Mouse (Mus musculus): ENCODE results near the gene Adra1b. TPM values are rescaled to one million over a fixed set of nuclear protein-coding genes. Genes with fewer than 3 reads are reported as not detected.

The Adra1b gene
- polyA plus RNA-seq (2011; ENCODE audit: insufficient read depth, insufficient read length, low read depth, missing spikeins): not detected in 2 replicates

DNA sequence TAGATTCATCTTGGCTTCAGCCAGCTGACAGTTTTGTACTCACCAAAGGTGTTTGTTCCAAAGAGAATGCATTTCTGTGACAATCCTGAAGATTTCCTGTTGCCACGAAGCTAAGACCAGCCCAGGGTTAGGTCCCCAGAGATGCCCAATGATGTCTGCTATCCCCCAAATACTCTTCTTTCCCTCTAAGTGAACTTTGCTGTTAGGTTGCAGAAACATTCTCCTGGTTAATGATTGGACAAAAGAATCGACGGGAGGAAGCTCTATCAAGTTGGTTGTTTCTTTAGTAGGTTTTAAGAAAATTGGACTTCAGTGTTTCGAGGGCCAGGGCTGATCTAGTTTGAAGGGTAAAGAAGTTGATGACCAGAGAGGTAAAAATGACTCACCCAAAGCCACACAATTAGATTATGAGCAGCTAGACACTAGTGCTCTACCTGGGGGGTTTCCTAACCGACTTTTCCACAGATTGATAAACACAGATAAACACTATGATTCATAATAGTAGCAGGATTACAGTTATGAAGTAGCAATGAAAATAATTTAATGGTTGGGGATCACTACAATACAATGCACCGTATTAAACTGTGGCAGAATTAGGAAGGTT, at the start of gene Adra1b:
TSS of gene Adra1b (minus strand) at position 160 of the 604 bp plus-strand sequence.
- Histone ChIP-seq H3K9me3 (replicated peaks; ENCODE audit: control insufficient read depth, insufficient read depth, low read length, poor library complexity, severe bottlenecking) (no peaks in the 10 kb centered on the region), H3K27me3 (ENCODE audit: control insufficient read depth, insufficient read depth, low read length, poor library complexity, severe bottlenecking) (no peaks in the 10 kb centered on the region), H3K36me3 (ENCODE audit: control insufficient read depth, insufficient read depth, low read length, poor library complexity, severe bottlenecking) (no peaks in the 10 kb centered on the region), H3K4me1 (ENCODE audit: control insufficient read depth, insufficient read depth, low read length) (no peaks in the 10 kb centered on the region), H3K4me3 (ENCODE audit: low read depth, low read length) (no peak within 1 kb of the TSS), H3K27ac (ENCODE audit: insufficient read depth, low read length) (no peak within 1 kb of the TSS), H3K9ac (ENCODE audit: low read depth, poor library complexity, severe bottlenecking) (no peak within 1 kb of the TSS)
- no peak for TF ChIP-seq CTCF (IDR thresholded peaks at IDR 0.05; ENCODE audit: low read depth, low read length)
- TF ChIP-seq EP300 (IDR thresholded peaks at IDR 0.05; ENCODE audit: insufficient read depth, low read depth, low read length): no peak
- no peak for TF ChIP-seq POLR2A (IDR thresholded peaks at IDR 0.05; ENCODE audit: insufficient read depth, low read length)

DNA sequence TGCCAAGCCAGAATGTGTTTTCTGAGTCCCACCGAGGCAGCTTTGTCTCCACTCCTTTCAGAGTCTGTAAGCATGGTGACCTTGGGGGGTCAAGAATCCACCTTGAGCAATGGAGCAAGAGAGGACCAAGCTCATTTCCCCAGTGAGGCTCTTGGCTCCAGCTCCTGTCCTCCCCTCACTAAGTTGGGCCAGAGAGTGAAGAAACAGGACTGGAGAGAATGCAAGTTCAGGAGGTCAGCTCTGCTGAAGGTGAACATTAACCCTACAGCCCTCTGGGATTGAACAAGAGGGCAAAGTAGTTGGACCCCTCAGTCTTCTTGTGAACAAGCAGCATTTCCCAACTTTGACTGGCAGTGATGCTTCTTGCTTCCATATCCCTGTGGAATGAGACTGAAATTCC, 49.3 kb upstream of the Adra1b start:
- peaks cover 6% of the 10 kb centered on the region for H3K9me3 ChIP-seq (replicated peaks; ENCODE audit: control insufficient read depth, insufficient read depth, low read length, poor library complexity, severe bottlenecking)
- H3K27me3 ChIP-seq (ENCODE audit: control insufficient read depth, insufficient read depth, low read length, poor library complexity, severe bottlenecking): peaks cover 1% of the 10 kb centered on the region; the same call in 1 of the 2 replicates
- H3K4me3 ChIP-seq (ENCODE audit: low read depth, low read length): no peak overlapping the region
- H3K9ac ChIP-seq (ENCODE audit: low read depth, poor library complexity, severe bottlenecking): no peak overlapping the region
- H3K36me3 ChIP-seq (ENCODE audit: control insufficient read depth, insufficient read depth, low read length, poor library complexity, severe bottlenecking): no peaks in the 10 kb centered on the region
- H3K27ac ChIP-seq (ENCODE audit: insufficient read depth, low read length): no peak overlapping the region
- no peaks in the 10 kb centered on the region for H3K4me1 ChIP-seq (ENCODE audit: control insufficient read depth, insufficient read depth, low read length)
- TF ChIP-seq CTCF (IDR thresholded peaks at IDR 0.05; ENCODE audit: low read depth, low read length) (no peak), POLR2A (IDR thresholded peaks at IDR 0.05; ENCODE audit: insufficient read depth, low read length) (no peak), EP300 (IDR thresholded peaks at IDR 0.05; ENCODE audit: insufficient read depth, low read depth, low read length) (no peak)

DNA sequence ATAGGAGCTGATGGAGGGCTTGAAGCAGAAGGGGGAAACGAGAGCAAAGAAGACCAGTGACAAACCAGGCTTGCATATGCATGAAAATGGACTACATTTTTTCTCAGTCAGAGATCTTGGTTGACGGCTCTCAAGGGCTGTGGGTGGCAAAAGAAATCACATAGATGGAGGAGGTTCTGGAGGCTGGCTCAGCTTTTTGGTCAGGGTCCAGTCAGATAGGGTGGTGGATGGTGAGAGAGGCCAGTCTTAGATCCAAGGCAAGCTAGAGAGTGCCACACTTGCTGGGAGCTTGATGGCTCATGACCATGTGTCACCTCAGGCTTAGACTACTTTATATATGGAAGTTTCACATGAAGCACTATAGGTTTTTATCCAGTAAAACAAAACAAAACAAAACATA, 42.8 kb upstream of the Adra1b start:
- no peaks in the 10 kb centered on the region for H3K9me3 ChIP-seq (replicated peaks; ENCODE audit: control insufficient read depth, insufficient read depth, low read length, poor library complexity, severe bottlenecking)
- H3K4me1 ChIP-seq (ENCODE audit: control insufficient read depth, insufficient read depth, low read length): no peaks in the 10 kb centered on the region
- no peaks in the 10 kb centered on the region for H3K36me3 ChIP-seq (ENCODE audit: control insufficient read depth, insufficient read depth, low read length, poor library complexity, severe bottlenecking)
- H3K4me3 ChIP-seq (ENCODE audit: low read depth, low read length): no peak overlapping the region
- H3K27ac ChIP-seq (ENCODE audit: insufficient read depth, low read length): no peak overlapping the region
- H3K27me3 ChIP-seq (ENCODE audit: control insufficient read depth, insufficient read depth, low read length, poor library complexity, severe bottlenecking): peaks cover 1% of the 10 kb centered on the region; the same call in 1 of the 2 replicates
- H3K9ac ChIP-seq (ENCODE audit: low read depth, poor library complexity, severe bottlenecking): no peak overlapping the region
- TF ChIP-seq POLR2A (IDR thresholded peaks at IDR 0.05; ENCODE audit: insufficient read depth, low read length) (no peak), CTCF (IDR thresholded peaks at IDR 0.05; ENCODE audit: low read depth, low read length) (no peak), EP300 (IDR thresholded peaks at IDR 0.05; ENCODE audit: insufficient read depth, low read depth, low read length) (no peak)

DNA sequence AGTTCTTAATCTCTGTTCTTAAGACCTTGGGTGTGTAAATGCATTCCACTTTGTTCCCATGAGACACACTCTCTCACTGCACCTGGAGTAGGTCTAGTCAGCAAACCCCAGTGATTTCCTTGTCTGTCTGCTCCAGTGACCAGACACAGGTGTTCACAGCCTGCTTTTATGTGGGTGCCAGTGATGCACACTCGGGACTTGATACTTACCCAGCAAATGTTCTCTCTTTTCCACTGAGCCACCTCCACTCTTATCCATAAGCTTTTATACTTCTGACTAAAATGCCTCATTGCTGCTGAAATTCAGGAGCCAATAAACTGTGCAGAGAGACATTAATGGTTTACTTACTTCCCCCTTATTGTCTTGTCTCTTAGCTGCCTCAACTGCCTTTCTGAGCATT, 42.2 kb upstream of the Adra1b start:
- Histone ChIP-seq H3K27ac (ENCODE audit: insufficient read depth, low read length) (no peak overlapping the region), H3K9ac (ENCODE audit: low read depth, poor library complexity, severe bottlenecking) (no peak overlapping the region), H3K27me3 (ENCODE audit: control insufficient read depth, insufficient read depth, low read length, poor library complexity, severe bottlenecking) (peaks cover 1% of the 10 kb centered on the region; the same call in 1 of the 2 replicates), H3K4me3 (ENCODE audit: low read depth, low read length) (no peak overlapping the region), H3K9me3 (replicated peaks; ENCODE audit: control insufficient read depth, insufficient read depth, low read length, poor library complexity, severe bottlenecking) (no peaks in the 10 kb centered on the region), H3K4me1 (ENCODE audit: control insufficient read depth, insufficient read depth, low read length) (no peaks in the 10 kb centered on the region), H3K36me3 (ENCODE audit: control insufficient read depth, insufficient read depth, low read length, poor library complexity, severe bottlenecking) (no peaks in the 10 kb centered on the region)
- TF ChIP-seq EP300 (IDR thresholded peaks at IDR 0.05; ENCODE audit: insufficient read depth, low read depth, low read length) (no peak), POLR2A (IDR thresholded peaks at IDR 0.05; ENCODE audit: insufficient read depth, low read length) (no peak), CTCF (IDR thresholded peaks at IDR 0.05; ENCODE audit: low read depth, low read length) (no peak)

DNA sequence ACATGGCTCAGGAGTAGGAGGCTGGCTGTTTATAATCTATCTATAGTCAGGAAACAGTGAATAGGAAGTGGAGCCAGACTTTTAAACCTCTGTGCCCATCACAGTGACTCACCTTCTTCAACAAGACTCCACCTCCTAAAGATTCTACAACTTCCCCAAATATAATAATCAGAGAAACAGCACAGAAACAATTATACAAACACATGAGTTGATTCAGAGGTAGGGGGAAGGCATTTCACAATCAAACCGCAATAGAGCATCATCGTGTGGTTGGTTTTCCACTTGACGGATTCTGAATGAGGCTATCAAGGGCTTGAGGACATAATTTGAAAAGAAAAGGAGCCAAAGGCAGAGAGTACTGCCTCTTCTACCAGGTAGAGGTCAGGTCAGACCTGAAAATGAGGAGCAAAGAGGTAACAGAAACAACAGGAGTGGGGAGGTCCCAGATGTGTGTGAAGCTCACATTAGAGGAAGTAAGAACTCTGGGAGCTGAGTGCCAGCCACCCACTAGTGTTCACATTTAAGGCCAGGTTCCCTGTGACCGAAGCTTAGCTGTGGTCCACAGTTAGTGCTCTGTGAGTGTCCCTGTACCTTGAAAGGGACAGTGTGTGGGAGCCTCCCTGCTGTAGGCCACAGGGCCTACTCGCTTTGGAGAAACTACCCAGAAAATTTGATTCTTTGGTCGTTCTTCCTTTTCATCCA, 39.6 kb upstream of the Adra1b start:
- H3K27ac ChIP-seq (ENCODE audit: insufficient read depth, low read length): no peak overlapping the region
- no peaks in the 10 kb centered on the region for H3K27me3 ChIP-seq (ENCODE audit: control insufficient read depth, insufficient read depth, low read length, poor library complexity, severe bottlenecking)
- H3K4me3 ChIP-seq (ENCODE audit: low read depth, low read length): no peak overlapping the region
- no peak for TF ChIP-seq POLR2A (IDR thresholded peaks at IDR 0.05; ENCODE audit: insufficient read depth, low read length)
- TF ChIP-seq EP300 (IDR thresholded peaks at IDR 0.05; ENCODE audit: insufficient read depth, low read depth, low read length): no peak
- no peak for TF ChIP-seq CTCF (IDR thresholded peaks at IDR 0.05; ENCODE audit: low read depth, low read length)
- no peaks in the 10 kb centered on the region for H3K9me3 ChIP-seq (replicated peaks; ENCODE audit: control insufficient read depth, insufficient read depth, low read length, poor library complexity, severe bottlenecking)
- H3K9ac ChIP-seq (ENCODE audit: low read depth, poor library complexity, severe bottlenecking): no peak overlapping the region
- no peaks in the 10 kb centered on the region for H3K36me3 ChIP-seq (ENCODE audit: control insufficient read depth, insufficient read depth, low read length, poor library complexity, severe bottlenecking)
- no peaks in the 10 kb centered on the region for H3K4me1 ChIP-seq (ENCODE audit: control insufficient read depth, insufficient read depth, low read length)

DNA sequence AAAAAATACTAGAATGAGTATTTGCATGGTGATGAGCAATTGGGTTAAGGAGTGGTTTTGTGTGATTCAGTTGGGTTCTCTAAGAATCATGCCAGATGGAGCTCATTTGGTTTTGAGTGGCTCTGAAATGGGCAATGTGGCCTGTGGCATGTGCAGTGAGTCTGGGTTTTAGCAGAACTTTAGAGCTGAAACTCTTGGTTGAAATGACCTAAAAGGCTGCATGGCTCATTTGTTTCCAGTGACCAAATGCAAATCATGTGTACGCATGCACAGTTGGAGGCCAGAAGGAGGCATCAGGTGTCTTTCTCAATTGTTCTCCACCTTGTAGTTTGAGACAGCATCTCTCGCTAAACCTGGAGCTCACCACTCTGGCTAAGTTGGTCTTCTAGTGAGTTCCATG, 35.0 kb upstream of the Adra1b start:
- TF ChIP-seq POLR2A (IDR thresholded peaks at IDR 0.05; ENCODE audit: insufficient read depth, low read length) (no peak), EP300 (IDR thresholded peaks at IDR 0.05; ENCODE audit: insufficient read depth, low read depth, low read length) (no peak), CTCF (IDR thresholded peaks at IDR 0.05; ENCODE audit: low read depth, low read length) (no peak)
- Histone ChIP-seq H3K4me3 (ENCODE audit: low read depth, low read length) (no peak overlapping the region), H3K9me3 (replicated peaks; ENCODE audit: control insufficient read depth, insufficient read depth, low read length, poor library complexity, severe bottlenecking) (no peaks in the 10 kb centered on the region), H3K4me1 (ENCODE audit: control insufficient read depth, insufficient read depth, low read length) (no peaks in the 10 kb centered on the region), H3K9ac (ENCODE audit: low read depth, poor library complexity, severe bottlenecking) (no peak overlapping the region), H3K27me3 (ENCODE audit: control insufficient read depth, insufficient read depth, low read length, poor library complexity, severe bottlenecking) (no peaks in the 10 kb centered on the region), H3K27ac (ENCODE audit: insufficient read depth, low read length) (no peak overlapping the region), H3K36me3 (ENCODE audit: control insufficient read depth, insufficient read depth, low read length, poor library complexity, severe bottlenecking) (no peaks in the 10 kb centered on the region)
